Mouse (Mus musculus) gonadal fat pad, adult 2 months (tissue): ENCODE measurements around the gene Ifitm6. TPM values are rescaled to one million over a fixed set of nuclear protein-coding genes. Genes with fewer than 3 reads are reported as not detected.
A peak's percentile ranks its signal among the peaks of the same experiment; 100 is the strongest.
"Not testable (repeated sequence)": the region's sequence is repeated elsewhere in the genome, so short reads cannot be mapped to it uniquely, and the experiment has no call there.

Experiments
- DNase-seq: peaks from one replicate; pipeline ENCODE4 v3.0.0-alpha.2; 2012; ENCODE audit warnings: low read depth
- polyA plus RNA-seq: library from polyadenylated mRNA; depleted of rRNA; stranded (reverse); fragments of >200 nt; gene quantifications from 2 replicates; pipeline ENCODE4 v1.2.3, GENCODE M21; 2012

Ifitm6 gene
- polyA plus RNA-seq, 1 experiment, result 16.1 TPM

- DNase-seq, result peak; percentile 63
These were observed 23.9 kb upstream of the Ifitm6 start for GRCm38 (mm10) chr7:141041661-141042060.

- no peak for DNase-seq
These were observed 23.3 kb upstream of the Ifitm6 start for GRCm38 (mm10) chr7:141040867-141041606.

GRCm38 (mm10) chr7:141039386-141040107 is 21.8 kb upstream of the Ifitm6 start:
- no peak for DNase-seq

- no peak for DNase-seq
These were observed 20.6 kb upstream of the Ifitm6 start for GRCm38 (mm10) chr7:141038090-141039032.

GRCm38 (mm10) chr7:141036624-141037023 is 18.9 kb upstream of the Ifitm6 start:
- DNase-seq, result not testable (repeated sequence)

- no peak for DNase-seq
These were observed 14.9 kb upstream of the Ifitm6 start for GRCm38 (mm10) chr7:141032458-141033167.

- DNase-seq, result no peak
These were observed 12.7 kb upstream of the Ifitm6 start for GRCm38 (mm10) chr7:141030390-141030789.

GRCm38 (mm10) chr7:141028831-141029230 is 11.1 kb upstream of the Ifitm6 start, which contains the start of gene Gm17387:
Gm17387 (plus strand) TSS chr7:141029131.
- no peak for DNase-seq

- DNase-seq, result no peak
These were observed 9.0 kb upstream of the Ifitm6 start for GRCm38 (mm10) chr7:141026740-141027098.

- DNase-seq, result no peak
These were observed 8.5 kb upstream of the Ifitm6 start for GRCm38 (mm10) chr7:141026097-141026739.

GRCm38 (mm10) chr7:141024865-141025838 is 7.4 kb upstream of the Ifitm6 start:
- no peak for DNase-seq

GRCm38 (mm10) chr7:141021489-141022449 is 4.0 kb upstream of the Ifitm6 start:
- no peak for DNase-seq

GRCm38 (mm10) chr7:141019028-141019427 is 1.3 kb upstream of the Ifitm6 start:
- no peak for DNase-seq

GRCm38 (mm10) chr7:141016707-141017697 is 722 bp downstream of the Ifitm6 start:
- DNase-seq, result no peak

GRCm38 (mm10) chr7:141011238-141011770 is 6.4 kb downstream of the Ifitm6 start:
- no peak for DNase-seq

GRCm38 (mm10) chr7:141010593-141010992 is 7.1 kb downstream of the Ifitm6 start, which contains the start of gene Ifitm3:
Ifitm3 (minus strand) TSS chr7:141010770.
- no peak for DNase-seq

GRCm38 (mm10) chr7:141009665-141010064 is 8.1 kb downstream of the Ifitm6 start:
- DNase-seq, result no peak
